Mouse (Mus musculus) C2C12 (cell line): ENCODE results near the gene Ivns1abp.

Experiments used
- CTCF ChIP-seq: IDR thresholded peaks from one replicate; pipeline ENCODE4 v1.5.1; 2011; ENCODE audit not compliant: control insufficient read depth, insufficient read depth, insufficient read length
- MAX ChIP-seq: IDR thresholded peaks from one replicate; pipeline ENCODE4 v1.6.1; 2011; ENCODE audit warnings: mild to moderate bottlenecking, control low read depth
- MYOD1 ChIP-seq: IDR thresholded peaks from one replicate; pipeline ENCODE4 v1.6.1; 2011; ENCODE audit warnings: low read depth; ENCODE audit not compliant: control insufficient read depth, insufficient read length
- USF1 ChIP-seq: IDR thresholded peaks from one replicate; pipeline ENCODE4 v1.6.1; 2011; ENCODE audit warnings: low read depth, mild to moderate bottlenecking, control low read depth, moderate library complexity

DNA sequence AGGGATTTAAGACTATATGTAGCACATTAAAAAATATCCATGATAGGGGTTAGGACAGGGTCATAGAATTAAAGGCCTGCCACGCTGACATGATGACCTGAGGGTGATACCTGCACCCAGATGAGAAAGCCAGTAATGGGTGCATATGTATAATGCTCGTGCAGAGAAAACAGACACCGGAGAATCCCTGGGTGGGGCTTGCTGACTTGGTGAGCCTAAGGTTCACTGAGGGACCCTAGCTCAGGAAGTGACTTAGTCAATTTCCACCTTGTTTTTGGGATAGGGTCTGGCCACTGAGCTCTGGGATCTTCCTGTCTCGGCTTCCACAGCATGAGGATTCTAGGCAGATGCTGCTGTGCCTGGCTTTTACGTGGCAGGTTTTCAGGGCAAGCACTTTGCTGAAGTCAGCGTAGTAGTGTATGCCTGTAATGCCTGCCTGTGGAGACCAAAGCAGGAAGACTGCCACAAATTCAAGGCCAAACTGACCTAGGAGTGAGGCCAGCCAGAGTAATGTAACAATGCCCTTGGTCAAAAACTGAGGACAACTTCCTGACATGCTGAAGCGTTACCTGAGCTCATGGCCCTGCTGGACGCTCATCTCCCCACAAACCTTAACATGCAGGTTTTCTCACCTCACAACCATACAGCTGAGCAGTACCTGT lies 22.8 kb downstream of the Ivns1abp start:
- TF ChIP-seq CTCF (no peak), USF1 (no peak), MAX (no peak), MYOD1 (no peak)
